Mouse (Mus musculus) adrenal gland, adult 18-20 months (tissue): Measurements from ENCODE around the gene Lrig1. TPM values are rescaled to one million over a fixed set of nuclear protein-coding genes. Genes with fewer than 3 reads are reported as not detected.

Source experiments
- DNase-seq, 2 experiments: peaks; one replicate each; pipeline ENCODE4 v3.0.0; 2021 to 2022; ENCODE audit warnings: low spot score in 2 of 2
- total RNA-seq, 2 experiments: library from RNA; stranded (reverse); gene quantifications; 1 replicate in 1 of 2; 2 replicates in 1 of 2; pipeline ENCODE4 v1.2.3; 2021

Gene Lrig1
- total RNA-seq, 2 experiments from 2014 or later, result 9.6 to 14.1 TPM

GRCm38 (mm10) chr6:94652659-94653213, 47.2 kb downstream of the Lrig1 start:
- DNase-seq, result no peak

- no peak for DNase-seq
Measured at GRCm38 (mm10) chr6:94651541-94651940, 48.4 kb downstream of the Lrig1 start.

- no peak for DNase-seq
Measured at GRCm38 (mm10) chr6:94649637-94650036, 50.3 kb downstream of the Lrig1 start.

GRCm38 (mm10) chr6:94648496-94648895, 51.5 kb downstream of the Lrig1 start:
- DNase-seq, result no peak

- peak in 1 of 2 experiments; percentile 30 for DNase-seq
Measured at GRCm38 (mm10) chr6:94647574-94648430, 52.2 kb downstream of the Lrig1 start.

- DNase-seq, result no peak
Measured at GRCm38 (mm10) chr6:94646902-94647301, 53.1 kb downstream of the Lrig1 start.

- no peak for DNase-seq
Measured at GRCm38 (mm10) chr6:94646274-94646863, 53.6 kb downstream of the Lrig1 start.

GRCm38 (mm10) chr6:94645723-94646122, 54.2 kb downstream of the Lrig1 start:
- DNase-seq, result no peak

GRCm38 (mm10) chr6:94644641-94645040, 55.3 kb downstream of the Lrig1 start:
- no peak for DNase-seq

GRCm38 (mm10) chr6:94643989-94644388, 56.0 kb downstream of the Lrig1 start:
- DNase-seq, result no peak

- no peak for DNase-seq
Measured at GRCm38 (mm10) chr6:94642048-94642447, 57.9 kb downstream of the Lrig1 start.

- DNase-seq, result no peak
Measured at GRCm38 (mm10) chr6:94640297-94640696, 59.7 kb downstream of the Lrig1 start.

- DNase-seq, result no peak
Measured at GRCm38 (mm10) chr6:94637024-94637434, 62.9 kb downstream of the Lrig1 start.

- no peak for DNase-seq
Measured at GRCm38 (mm10) chr6:94635343-94635742, 64.6 kb downstream of the Lrig1 start.

GRCm38 (mm10) chr6:94634710-94635109, 65.2 kb downstream of the Lrig1 start:
- no peak for DNase-seq

- no peak for DNase-seq
Measured at GRCm38 (mm10) chr6:94634274-94634673, 65.7 kb downstream of the Lrig1 start.

- no peak for DNase-seq
Measured at GRCm38 (mm10) chr6:94631779-94632082, 68.2 kb downstream of the Lrig1 start.

- DNase-seq, result no peak
Measured at GRCm38 (mm10) chr6:94631051-94631778, 68.7 kb downstream of the Lrig1 start.

- DNase-seq, result no peak
Measured at GRCm38 (mm10) chr6:94628787-94629186, 71.2 kb downstream of the Lrig1 start.

- DNase-seq, result no peak
Measured at GRCm38 (mm10) chr6:94627714-94628595, 72.0 kb downstream of the Lrig1 start.

- no peak for DNase-seq
Measured at GRCm38 (mm10) chr6:94626807-94627206, 73.2 kb downstream of the Lrig1 start.
